Mouse (Mus musculus): ENCODE measurements at regions not wholly inside any gene's neighbourhood (a gene's known extent, or its start where the extent isn't known, plus 50 kb on each side); places are given as distances from the start of the nearest gene placed in this dataset.

DNA sequence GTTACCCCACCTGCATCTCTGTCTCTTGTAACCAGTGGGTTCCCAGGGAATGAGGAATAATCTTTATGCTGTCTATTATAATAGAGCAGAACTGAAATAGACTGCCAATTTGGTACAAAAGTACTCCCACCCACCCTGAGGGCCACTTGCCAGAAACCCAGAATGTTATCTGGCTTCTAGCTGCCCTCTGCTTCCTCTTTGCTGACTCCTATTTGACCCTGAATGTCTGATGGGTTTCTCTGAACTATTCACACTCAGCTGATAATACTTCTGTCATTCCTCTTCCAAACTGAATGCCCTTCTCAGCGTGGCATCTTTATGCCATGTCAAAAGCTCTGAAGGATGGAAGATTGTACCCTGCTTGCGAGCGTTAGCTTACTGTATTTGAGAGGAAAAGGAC lies 64.2 kb upstream of the Arsj start:
- Histone ChIP-seq H3K4me3 (no peak overlapping the region), H3K4me1 (no peaks in the 10 kb centered on the region), H3K9ac (replicated peaks) (no peak overlapping the region), H3K4me2 (replicated peaks) (no peak overlapping the region), H3K36me3 (no peaks in the 10 kb centered on the region), H3K27me3 (no peaks in the 10 kb centered on the region), H3K9me3 (no peaks in the 10 kb centered on the region), H3K27ac (replicated peaks) (no peak overlapping the region)
- WGBS: 77% methylated on average over 3 of the region's 3 CpGs
- no peak for ATAC-seq (ENCODE audit: low FRiP score, low read depth)

DNA sequence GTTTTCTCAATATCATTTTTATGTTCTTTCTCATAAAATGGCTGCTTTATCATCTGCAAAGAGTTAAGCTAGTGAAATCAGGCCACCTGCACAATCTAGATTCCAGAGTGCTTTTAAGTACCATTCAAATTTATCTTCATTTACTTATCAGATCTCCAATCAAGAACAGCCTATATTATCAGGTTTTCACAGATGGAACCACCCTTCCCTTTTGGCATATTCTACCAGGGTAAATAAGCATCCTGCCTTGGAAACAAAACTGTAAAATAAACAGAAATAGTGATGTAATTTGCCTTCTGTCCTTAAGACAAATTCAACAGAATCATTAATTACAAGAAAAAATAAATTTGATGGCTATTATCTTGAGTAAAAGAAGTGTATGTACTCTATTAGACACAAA lies 55.2 kb upstream of the Arsj start:
- no peak for ATAC-seq (ENCODE audit: low FRiP score, low read depth)
- Histone ChIP-seq H3K4me2 (replicated peaks) (no peak overlapping the region), H3K27me3 (no peaks in the 10 kb centered on the region), H3K4me3 (no peak overlapping the region), H3K9me3 (no peaks in the 10 kb centered on the region), H3K36me3 (no peaks in the 10 kb centered on the region), H3K9ac (replicated peaks) (no peak overlapping the region), H3K27ac (replicated peaks) (no peak overlapping the region), H3K4me1 (no peaks in the 10 kb centered on the region)
